Mouse (Mus musculus): ENCODE results near the gene Fxyd4.

DNA sequence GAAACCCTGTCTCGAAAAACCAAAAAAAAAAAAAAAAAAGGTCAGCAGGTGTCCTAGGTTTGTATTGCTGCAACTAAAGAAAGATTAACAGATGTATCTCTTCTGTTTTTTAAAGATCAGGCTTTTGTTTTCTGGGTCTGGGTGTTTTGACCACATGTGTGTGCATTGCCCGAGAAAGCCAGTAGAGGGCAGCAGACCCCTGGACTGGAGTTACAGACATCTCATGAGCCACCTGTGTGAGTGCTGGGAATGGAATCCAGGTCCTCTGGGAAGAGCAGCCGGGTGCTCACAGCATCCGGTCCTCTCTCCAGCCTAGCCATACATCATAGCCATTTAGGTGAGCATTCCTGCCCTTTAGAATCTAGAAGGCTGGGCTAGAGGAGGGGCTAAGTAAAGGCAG lies 14.8 kb upstream of the Fxyd4 start:
- TF ChIP-seq EP300 (IDR thresholded peaks at IDR 0.05; ENCODE audit: low read depth) (no peak), CTCF (IDR thresholded peaks at IDR 0.05; ENCODE audit: low read depth) (peak; percentile 51)

Measured in liver, postnatal 0 days (tissue).